Mouse (Mus musculus): Measurements from ENCODE around the gene Anapc15-ps.

DNA sequence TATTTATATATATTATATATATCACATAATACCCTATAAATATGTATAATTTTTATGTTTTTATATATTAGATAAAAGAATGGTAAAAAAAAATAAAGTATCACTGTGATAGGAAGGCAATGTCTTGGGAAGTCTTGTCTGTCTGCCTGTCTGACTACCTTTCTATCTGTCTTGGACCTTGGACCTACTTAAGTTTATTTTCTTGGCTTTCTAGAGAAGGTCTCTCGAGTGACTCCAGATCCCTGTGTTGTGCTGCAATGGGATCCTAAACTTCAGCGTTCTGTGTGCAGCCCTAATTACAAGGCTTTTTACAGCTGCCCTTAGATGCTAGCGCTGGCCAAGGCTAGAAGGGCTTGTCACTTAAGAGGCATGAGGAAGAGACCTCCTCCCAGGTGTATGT is 8.6 kb downstream of the Anapc15-ps start:
- no peak for TF ChIP-seq POLR2A (IDR thresholded peaks at IDR 0.05; ENCODE audit: control insufficient read depth, low read depth, low read length)
- no peak for TF ChIP-seq CTCF (IDR thresholded peaks at IDR 0.05; ENCODE audit: control insufficient read depth, insufficient read depth, insufficient replicate concordance, low read depth, low read length)
